Mouse (Mus musculus) heart, postnatal 0 days (tissue): Measurements from ENCODE around the gene Sox1. TPM values are rescaled to one million over a fixed set of nuclear protein-coding genes. Genes with fewer than 3 reads are reported as not detected.

ENCODE experiments used
- ATAC-seq: fragments of 200-750 bp; cut with Nextera tagmentation; 2 replicates; pipeline ENCODE4 v1.8.0; 2017; ENCODE audit warnings: low read depth, moderate number of reproducible peaks, moderate library complexity; ENCODE audit not compliant: insufficient read depth
- DNase-seq: peaks from one replicate; pipeline ENCODE4 v3.0.0-alpha.2; 2016; ENCODE audit warnings: low spot score
- H3K27ac ChIP-seq: fragments of 300-500 bp; sonication (generic); 2 replicates; pipeline ENCODE4 v1.5.1; 2014; ENCODE audit warnings: low read depth, mild to moderate bottlenecking
- H3K27me3 ChIP-seq: fragments of 300-500 bp; sonication (generic); 2 replicates; pipeline ENCODE4 v1.6.1; 2014; ENCODE audit warnings: low read length, mixed read lengths; ENCODE audit not compliant: control insufficient read depth, insufficient read depth
- H3K36me3 ChIP-seq: fragments of 300-500 bp; sonication (generic); replicated peaks from 2 replicates; pipeline ENCODE4 v1.6.1; 2014; ENCODE audit warnings: low read length, mixed read lengths; ENCODE audit not compliant: control insufficient read depth, insufficient read depth
- H3K4me1 ChIP-seq: fragments of 300-500 bp; sonication (generic); 2 replicates; pipeline ENCODE4 v1.6.1; 2014; ENCODE audit warnings: antibody characterized with exemption; ENCODE audit not compliant: control insufficient read depth, insufficient read depth
- H3K4me2 ChIP-seq: fragments of 300-500 bp; sonication (generic); 2 replicates; pipeline ENCODE4 v1.6.1; 2014; ENCODE audit warnings: low read depth, mild to moderate bottlenecking, low read length, moderate library complexity
- H3K4me3 ChIP-seq: fragments of 300-500 bp; sonication (generic); 2 replicates; pipeline ENCODE4 v1.5.1; 2014; ENCODE audit warnings: low read depth, low read length
- H3K9ac ChIP-seq: fragments of 300-500 bp; sonication (generic); replicated peaks from 2 replicates; pipeline ENCODE4 v1.6.1; 2014; ENCODE audit warnings: low read depth, low read length, mixed read lengths
- H3K9me3 ChIP-seq: fragments of 300-500 bp; sonication (generic); replicated peaks from 2 replicates; pipeline ENCODE4 v1.6.1; 2016; ENCODE audit warnings: low read length; ENCODE audit not compliant: control insufficient read depth
- CTCF ChIP-seq: IDR thresholded peaks from 2 replicates; pipeline ENCODE4 v1.5.1; 2016; ENCODE audit warnings: antibody characterized with exemption, control low read depth, low read depth
- EP300 ChIP-seq: IDR thresholded peaks from 2 replicates; pipeline ENCODE4 v1.6.1; 2016; ENCODE audit warnings: antibody characterized with exemption, low read depth
- WGBS: fragments of 180-500 bp; shearing (Covaris S2); extraction: QIAGEN DNeasy Blood & Tissue Kit; methylation state at CpG from one replicate; pipeline ENCODE4 v1.1.7; 2014; 5-methylcytosine and 5-hydroxymethylcytosine counted together
- polyA plus RNA-seq: library from polyadenylated mRNA; unstranded; fragments of >200 nt; fragmentation: Nextera tagmentation; extraction: Ambion mirVana; gene quantifications from 2 replicates; pipeline ENCODE4 v1.2.1, GENCODE M21; 2015
- total RNA-seq: library from RNA; depleted of rRNA; stranded (reverse); fragments of >200 nt; gene quantifications from 2 replicates; pipeline ENCODE4 v1.2.3, GENCODE M21; 2014; ENCODE audit warnings: low replicate concordance

Sox1 gene
- total and polyA plus RNA-seq, 2 experiments from 2014 or later = not detected

GRCm38 (mm10) chr8:12400611-12401390 is 5.7 kb downstream of the Sox1 start:
- Histone ChIP-seq H3K4me1 (no peaks in the 10 kb centered on the region; the same call in 1 of the 2 replicates), H3K9ac (no peak overlapping the region), H3K9me3 (no peaks in the 10 kb centered on the region), H3K27me3 (peaks cover 98% of the 10 kb centered on the region), H3K36me3 (no peaks in the 10 kb centered on the region), H3K27ac (no peak overlapping the region), H3K4me2 (no peak overlapping the region), H3K4me3 (no peak overlapping the region)
- no peak for TF ChIP-seq EP300
- no peak for TF ChIP-seq CTCF
- ATAC-seq (no peak), DNase-seq (no peak)
- 2% methylated on average over 41 of the region's 44 CpGs for WGBS

GRCm38 (mm10) chr8:12401391-12402270 is 6.5 kb downstream of the Sox1 start:
- Histone ChIP-seq H3K27ac (no peak overlapping the region), H3K36me3 (no peaks in the 10 kb centered on the region), H3K4me2 (no peak overlapping the region), H3K4me1 (no peaks in the 10 kb centered on the region; the same call in 1 of the 2 replicates), H3K27me3 (peaks cover 98% of the 10 kb centered on the region), H3K4me3 (no peak overlapping the region), H3K9ac (no peak overlapping the region), H3K9me3 (no peaks in the 10 kb centered on the region)
- no peak for DNase-seq
- 1% methylated on average over 35 of the region's 35 CpGs for WGBS
- TF ChIP-seq EP300 (no peak), CTCF (no peak)
- no peak for ATAC-seq

GRCm38 (mm10) chr8:12402709-12403108 is 7.6 kb downstream of the Sox1 start:
- DNase-seq (no peak), ATAC-seq (no peak)
- Histone ChIP-seq H3K27me3 (peaks cover 96% of the 10 kb centered on the region), H3K36me3 (no peaks in the 10 kb centered on the region), H3K4me2 (no peak overlapping the region), H3K4me3 (no peak overlapping the region), H3K4me1 (no peaks in the 10 kb centered on the region), H3K27ac (no peak overlapping the region), H3K9ac (no peak overlapping the region), H3K9me3 (no peaks in the 10 kb centered on the region)
- WGBS = 5% methylated on average over 9 of the region's 9 CpGs
- TF ChIP-seq EP300 (no peak), CTCF (no peak)

GRCm38 (mm10) chr8:12408020-12408419 is 12.9 kb downstream of the Sox1 start:
- no peak overlapping the region for H3K9ac ChIP-seq
- DNase-seq (no peak), ATAC-seq (no peak)
- H3K27ac ChIP-seq = no peak overlapping the region
- H3K4me1 ChIP-seq = no peaks in the 10 kb centered on the region
- H3K4me2 ChIP-seq = no peak overlapping the region
- 20% methylated on average over 10 of the region's 10 CpGs for WGBS
- no peak for TF ChIP-seq EP300
- TF ChIP-seq CTCF = no peak
- no peak overlapping the region for H3K4me3 ChIP-seq
- H3K36me3 ChIP-seq = no peaks in the 10 kb centered on the region
- 0 out of 2 replicates have a peak, but pooled peaks cover 4% of the 10 kb centered on the region for H3K9me3 ChIP-seq
- H3K27me3 ChIP-seq = peaks cover 82% of the 10 kb centered on the region

GRCm38 (mm10) chr8:12409976-12410375 is 14.9 kb downstream of the Sox1 start:
- TF ChIP-seq CTCF (no peak), EP300 (no peak)
- Histone ChIP-seq H3K27ac (no peak overlapping the region), H3K4me2 (no peak overlapping the region), H3K4me1 (no peaks in the 10 kb centered on the region), H3K4me3 (no peak overlapping the region), H3K9me3 (0 out of 2 replicates have a peak, but pooled peaks cover 4% of the 10 kb centered on the region), H3K9ac (no peak overlapping the region), H3K36me3 (no peaks in the 10 kb centered on the region), H3K27me3 (peaks cover 82% of the 10 kb centered on the region)
- WGBS = 46% methylated on average over 3 of the region's 3 CpGs
- DNase-seq (no peak), ATAC-seq (no peak)
